Mouse (Mus musculus) testis, adult 2 months (tissue): ENCODE data around the gene Lmx1b.

ENCODE experiments used
- CTCF ChIP-seq: fragments of 200-500 bp; IDR thresholded peaks from 2 replicates; pipeline ENCODE4 v1.5.1; 2012; ENCODE audit warnings: low read depth, mild to moderate bottlenecking, inconsistent platforms, low read length, moderate library complexity; ENCODE audit not compliant: control insufficient read depth, insufficient read depth, insufficient replicate concordance
- POLR2A ChIP-seq: fragments of 200-500 bp; IDR thresholded peaks from 2 replicates; pipeline ENCODE4 v1.6.1; 2012; ENCODE audit warnings: low read depth, mild to moderate bottlenecking, inconsistent platforms, low read length, moderate library complexity; ENCODE audit not compliant: control insufficient read depth

GRCm38 (mm10) chr2:33584937-33585910 lies 55.1 kb downstream of the Lmx1b start:
- TF ChIP-seq CTCF (no peak), POLR2A (no peak)
